Mouse (Mus musculus) stomach, postnatal 0 days (tissue): ENCODE measurements around the gene Sumo1.

ENCODE experiments used
- CTCF ChIP-seq: IDR thresholded peaks from 2 replicates; pipeline ENCODE4 v1.5.1; 2016; ENCODE audit warnings: antibody characterized with exemption, low read depth, mild to moderate bottlenecking, moderate library complexity
- EP300 ChIP-seq: optimal IDR thresholded peaks from 2 replicates; pipeline ENCODE3; 2016; ENCODE audit warnings: antibody characterized with exemption

GRCm38 (mm10) chr1:59683926-59684818, 13.5 kb upstream of the Sumo1 start:
- TF ChIP-seq EP300 = no peak
- no peak for TF ChIP-seq CTCF
